Mouse (Mus musculus) cerebellum, adult 8-10 months (tissue): Measurements from ENCODE around the gene Stradb.

ENCODE experiments used
- DNase-seq: peaks from one replicate; pipeline ENCODE4 v3.0.0; 2022

Stradb gene

GRCm38 (mm10) chr1:58961152-58961893 lies 12.0 kb upstream of the Stradb start:
- no peak for DNase-seq

GRCm38 (mm10) chr1:58962418-58962817 lies 10.9 kb upstream of the Stradb start:
- DNase-seq, result peak; percentile 25

- no peak for DNase-seq
These were observed 10.5 kb upstream of the Stradb start for GRCm38 (mm10) chr1:58962865-58963264.

- DNase-seq, result no peak
These were observed 5.8 kb upstream of the Stradb start for GRCm38 (mm10) chr1:58967534-58967933.

- DNase-seq, result no peak
These were observed 3.3 kb upstream of the Stradb start for GRCm38 (mm10) chr1:58970054-58970453.

GRCm38 (mm10) chr1:58971097-58971496 lies 2.2 kb upstream of the Stradb start:
- no peak for DNase-seq

- DNase-seq, result no peak
These were observed 414 bp upstream of the Stradb start for GRCm38 (mm10) chr1:58972851-58973365.

GRCm38 (mm10) chr1:58982276-58982675 lies 9.0 kb downstream of the Stradb start:
- DNase-seq, result no peak

GRCm38 (mm10) chr1:58984586-58984985 lies 11.3 kb downstream of the Stradb start:
- no peak for DNase-seq

- DNase-seq, result no peak
These were observed 19.8 kb downstream of the Stradb start for GRCm38 (mm10) chr1:58993144-58993543.

- DNase-seq, result no peak
These were observed 20.4 kb downstream of the Stradb start for GRCm38 (mm10) chr1:58993723-58994122.

GRCm38 (mm10) chr1:58995313-58995712 lies 22.0 kb downstream of the Stradb start:
- DNase-seq, result no peak

- DNase-seq, result no peak
These were observed 35.9 kb downstream of the Stradb start for GRCm38 (mm10) chr1:59009250-59009649.

- DNase-seq, result no peak
These were observed 48.2 kb downstream of the Stradb start for GRCm38 (mm10) chr1:59021556-59021955.

GRCm38 (mm10) chr1:59037723-59038122 lies 64.4 kb downstream of the Stradb start:
- no peak for DNase-seq
